Mouse (Mus musculus) G1E-ER4 (cell line): ENCODE measurements around the gene Clec12a. TPM values are rescaled to one million over a fixed set of nuclear protein-coding genes. Genes with fewer than 3 reads are reported as not detected.

ENCODE experiments used
- GATA1 ChIP-seq: IDR thresholded peaks from one replicate; pipeline ENCODE4 v1.8.0; 2012; ENCODE audit warnings: low read length, inconsistent platforms
- polyA plus RNA-seq: library from polyadenylated mRNA; stranded (reverse); fragments of >175 nt; gene quantifications from 2 replicates; pipeline ENCODE4 v1.2.3, GENCODE M21; 2012

The Clec12a gene
- polyA plus RNA-seq, 1 experiment = not detected

- no peak for TF ChIP-seq GATA1
Measured at GRCm38 (mm10) chr6:129405999-129406398, 63.5 kb downstream of the Clec12a start.

DNA sequence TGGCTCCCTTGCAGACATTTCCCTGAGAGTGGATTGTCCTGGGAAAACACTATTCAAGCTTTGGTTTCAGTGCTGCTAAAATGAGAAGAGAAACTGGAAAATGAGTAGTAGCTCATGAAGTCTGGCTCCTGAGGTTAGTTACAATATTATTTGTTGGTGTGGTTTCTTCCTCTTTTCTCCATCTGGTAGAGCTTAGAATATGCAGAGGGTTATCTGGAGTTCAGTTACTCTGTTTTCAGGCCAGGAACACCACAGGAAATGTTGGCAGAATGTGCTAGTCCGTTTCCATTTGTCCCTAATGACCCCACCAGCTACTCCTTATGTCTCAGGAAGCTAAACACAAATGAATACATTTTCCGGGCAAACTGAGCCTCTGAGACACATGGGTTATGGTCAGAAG, 64.8 kb downstream of the Clec12a start:
- no peak for TF ChIP-seq GATA1

DNA sequence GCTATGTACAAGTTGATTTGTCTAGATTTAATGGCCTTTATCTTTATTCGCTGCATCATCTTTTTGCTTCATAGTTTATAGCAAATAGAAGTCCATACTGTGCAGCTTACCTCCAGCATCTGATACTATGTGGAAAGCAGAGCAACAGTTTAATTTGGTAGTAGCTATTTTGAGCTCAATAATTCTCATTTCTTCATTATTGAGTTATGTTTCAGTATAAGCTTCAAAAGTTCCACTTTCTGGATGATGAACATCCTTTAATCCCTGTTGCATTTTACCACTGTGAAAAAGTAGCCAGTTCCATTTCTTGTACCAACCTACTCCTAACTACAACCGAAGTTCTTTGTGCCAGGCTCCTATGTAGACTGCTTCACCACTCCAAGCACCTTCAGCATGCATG, 66.1 kb downstream of the Clec12a start, which contains the start of gene Clec9a:
Gene Clec9a (plus strand): TSS at position 301 of the 400 bp plus-strand sequence.
- TF ChIP-seq GATA1 = no peak

- no peak for TF ChIP-seq GATA1
Measured at GRCm38 (mm10) chr6:129414177-129414576, 71.7 kb downstream of the Clec12a start.

Other genes starting within 250 kb of the Clec12a start
- gene Clec2e, start 241.8 kb upstream of the Clec12a start, polyA plus RNA-seq = not detected in 2 replicates
- gene Clec2d, start 162.1 kb upstream of the Clec12a start, polyA plus RNA-seq = not detected in 2 replicates
- gene Cd69, start 67.3 kb upstream of the Clec12a start, polyA plus RNA-seq = not detected in 2 replicates
- not detected in 2 replicates for gene 4922502D21Rik, start 10.9 kb upstream of the Clec12a start, polyA plus RNA-seq
- gene Clec12b, start 43.2 kb downstream of the Clec12a start, polyA plus RNA-seq = not detected in 2 replicates
- not detected in 2 replicates for gene Clec1b, start 54.6 kb downstream of the Clec12a start, polyA plus RNA-seq
- gene Clec9a, start 66.2 kb downstream of the Clec12a start, polyA plus RNA-seq = not detected in 2 replicates
- not detected in 2 replicates for gene Clec1a, start 109.3 kb downstream of the Clec12a start, polyA plus RNA-seq
- not detected in 2 replicates for gene Olr1, start 164.5 kb downstream of the Clec12a start, polyA plus RNA-seq
- gene Tmem52b, start 169.9 kb downstream of the Clec12a start, polyA plus RNA-seq = not detected in 2 replicates
- 71.2 and 107 TPM in 2 replicates for gene Gabarapl1, start 190.5 kb downstream of the Clec12a start, polyA plus RNA-seq
- not detected in 2 replicates for gene Klre1, start 235.2 kb downstream of the Clec12a start, polyA plus RNA-seq
- not detected in 2 replicates for gene Klrd1, start 249.1 kb downstream of the Clec12a start, polyA plus RNA-seq